Mouse (Mus musculus): ENCODE results near the gene Mrpl28. TPM values are rescaled to one million over a fixed set of nuclear protein-coding genes. Genes with fewer than 3 reads are reported as not detected.
"Not testable (repeated sequence)": the region's sequence is repeated elsewhere in the genome, so short reads cannot be mapped to it uniquely, and the experiment has no call there.

The Mrpl28 gene
- polyA plus RNA-seq, 1 experiment from 2014 or later, result 170 TPM

DNA sequence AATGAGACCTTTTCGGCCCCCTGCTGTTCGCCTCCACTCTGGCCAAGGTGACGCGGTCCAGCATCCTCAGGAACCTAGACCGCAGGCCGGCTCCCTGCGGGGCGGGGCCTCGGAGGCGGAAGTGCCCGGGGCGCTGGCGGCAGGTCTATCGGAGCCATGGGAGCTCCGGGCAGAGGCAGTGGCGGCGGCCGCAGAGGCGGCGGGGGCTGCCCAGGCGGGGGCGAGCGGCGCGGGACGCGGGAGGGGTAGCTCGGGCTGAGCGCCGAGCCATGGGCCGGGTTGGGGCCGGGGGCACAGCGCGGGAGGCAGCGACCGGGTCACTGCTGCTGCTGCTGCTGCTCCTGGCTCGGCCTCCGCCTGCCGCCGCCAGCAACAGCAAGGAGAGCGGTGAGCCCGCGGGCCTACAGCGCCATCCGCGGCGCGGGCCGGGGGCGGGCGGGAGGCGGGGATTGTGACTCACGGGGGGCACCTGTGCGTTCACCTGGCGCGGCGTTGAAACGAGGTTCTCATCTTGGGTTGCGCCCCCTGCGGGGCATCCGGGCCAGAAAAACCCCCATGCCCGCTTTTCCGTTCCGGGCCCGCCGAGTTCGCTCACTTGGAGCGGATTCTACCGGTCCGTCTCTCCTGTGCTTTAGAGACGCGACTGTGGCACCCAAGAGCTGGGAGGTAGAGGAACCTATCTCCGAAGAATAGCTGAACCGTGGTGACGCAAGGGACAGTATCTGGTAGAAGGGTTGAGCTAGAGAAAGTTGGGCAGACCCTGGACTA is 9.9 kb upstream of the Mrpl28 start, which contains the start of gene Tmem8:
Tmem8 (plus strand) TSS at position 119 of the 768 bp plus-strand sequence.
- peak within 1 kb of the TSS; percentile 70 for H3K4me3 ChIP-seq (replicated peaks; ENCODE audit: low read depth, low read length)
- H3K27ac ChIP-seq (replicated peaks; ENCODE audit: low read depth, low read length), result 0 out of 2 replicates have a peak within 1 kb of the TSS, but pooled peaks have one; percentile 41
- H3K9ac ChIP-seq (replicated peaks; ENCODE audit: low read length), result peak within 1 kb of the TSS; percentile 83
- peak; percentile 82 for DNase-seq
- WGBS, result under 1% methylated on average over 68 of the region's 75 CpGs
- H3K27me3 ChIP-seq (ENCODE audit: control insufficient read depth, insufficient read depth, low read length), result peaks cover 43% of the 10 kb centered on the region
- peak within 1 kb of the TSS; percentile 92 for H3K4me2 ChIP-seq (ENCODE audit: low read length)
- ATAC-seq (ENCODE audit: low FRiP score, low TSS enrichment), result peak; percentile 63
- no peaks in the 10 kb centered on the region for H3K36me3 ChIP-seq (ENCODE audit: control insufficient read depth, insufficient read depth, low read length)
- no peaks in the 10 kb centered on the region for H3K9me3 ChIP-seq (ENCODE audit: control insufficient read depth, low read length)
- H3K4me1 ChIP-seq (ENCODE audit: control insufficient read depth, insufficient read depth, low read length), result peaks cover 7% of the 10 kb centered on the region

DNA sequence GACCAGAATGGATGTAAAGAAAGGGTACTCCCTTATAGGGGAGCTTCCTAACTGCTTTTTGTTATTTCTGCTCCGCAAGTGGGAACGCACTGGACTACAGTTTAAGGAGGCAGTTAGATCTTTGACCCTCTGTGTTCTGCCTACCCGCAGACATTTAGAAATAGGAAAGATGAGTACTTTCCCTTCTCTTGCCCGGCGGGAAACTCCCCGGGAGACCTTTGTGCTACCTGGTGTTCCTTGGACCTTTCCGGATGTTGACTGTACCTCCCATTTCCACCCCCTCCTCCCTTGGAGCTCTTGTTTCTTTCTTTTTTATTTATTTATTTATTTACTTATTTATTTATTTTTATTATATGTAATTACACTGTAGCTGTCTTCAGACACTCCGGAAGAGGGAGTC is 9.2 kb upstream of the Mrpl28 start:
- H3K9me3 ChIP-seq (ENCODE audit: control insufficient read depth, low read length), result no peaks in the 10 kb centered on the region
- ATAC-seq (ENCODE audit: low FRiP score, low TSS enrichment), result no peak
- H3K4me1 ChIP-seq (ENCODE audit: control insufficient read depth, insufficient read depth, low read length), result peaks cover 7% of the 10 kb centered on the region
- peak overlapping the region; percentile 70 for H3K4me3 ChIP-seq (replicated peaks; ENCODE audit: low read depth, low read length)
- H3K4me2 ChIP-seq (ENCODE audit: low read length), result peak overlapping the region; percentile 92
- no peaks in the 10 kb centered on the region for H3K36me3 ChIP-seq (ENCODE audit: control insufficient read depth, insufficient read depth, low read length)
- peaks cover 49% of the 10 kb centered on the region for H3K27me3 ChIP-seq (ENCODE audit: control insufficient read depth, insufficient read depth, low read length)
- H3K27ac ChIP-seq (replicated peaks; ENCODE audit: low read depth, low read length), result no peak overlapping the region
- DNase-seq, result no peak
- 9% methylated on average over 8 of the region's 8 CpGs for WGBS
- peak overlapping the region; percentile 83; the same call in 1 of the 2 replicates for H3K9ac ChIP-seq (replicated peaks; ENCODE audit: low read length)

DNA sequence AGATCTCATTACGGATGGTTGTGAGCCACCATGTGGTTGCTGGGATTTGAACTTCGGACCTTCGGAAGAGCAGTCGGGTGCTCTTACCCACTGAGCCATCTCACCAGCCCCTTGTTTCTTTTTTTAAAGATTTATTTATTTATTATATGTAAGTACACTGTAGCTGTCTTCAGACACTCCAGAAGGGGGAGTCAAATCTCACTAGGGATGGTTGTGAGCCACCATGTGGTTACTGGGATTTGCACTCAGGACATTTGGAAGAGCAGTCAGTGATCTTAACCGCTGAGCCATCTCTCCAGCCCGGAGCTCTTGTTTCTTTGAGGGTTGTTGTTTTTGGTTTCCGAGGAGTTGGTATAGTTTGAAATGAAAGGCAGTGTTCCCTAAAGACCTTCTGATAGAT is 8.8 kb upstream of the Mrpl28 start:
- H3K27me3 ChIP-seq (ENCODE audit: control insufficient read depth, insufficient read depth, low read length), result peaks cover 49% of the 10 kb centered on the region
- not testable (repeated sequence) for H3K36me3 ChIP-seq (ENCODE audit: control insufficient read depth, insufficient read depth, low read length); H3K27ac ChIP-seq (replicated peaks; ENCODE audit: low read depth, low read length); H3K4me3 ChIP-seq (replicated peaks; ENCODE audit: low read depth, low read length); H3K4me2 ChIP-seq (ENCODE audit: low read length); DNase-seq; H3K4me1 ChIP-seq (ENCODE audit: control insufficient read depth, insufficient read depth, low read length); H3K9me3 ChIP-seq (ENCODE audit: control insufficient read depth, low read length); ATAC-seq (ENCODE audit: low FRiP score, low TSS enrichment); H3K9ac ChIP-seq (replicated peaks; ENCODE audit: low read length)
- WGBS, result 68% methylated on average over 7 of the region's 7 CpGs

DNA sequence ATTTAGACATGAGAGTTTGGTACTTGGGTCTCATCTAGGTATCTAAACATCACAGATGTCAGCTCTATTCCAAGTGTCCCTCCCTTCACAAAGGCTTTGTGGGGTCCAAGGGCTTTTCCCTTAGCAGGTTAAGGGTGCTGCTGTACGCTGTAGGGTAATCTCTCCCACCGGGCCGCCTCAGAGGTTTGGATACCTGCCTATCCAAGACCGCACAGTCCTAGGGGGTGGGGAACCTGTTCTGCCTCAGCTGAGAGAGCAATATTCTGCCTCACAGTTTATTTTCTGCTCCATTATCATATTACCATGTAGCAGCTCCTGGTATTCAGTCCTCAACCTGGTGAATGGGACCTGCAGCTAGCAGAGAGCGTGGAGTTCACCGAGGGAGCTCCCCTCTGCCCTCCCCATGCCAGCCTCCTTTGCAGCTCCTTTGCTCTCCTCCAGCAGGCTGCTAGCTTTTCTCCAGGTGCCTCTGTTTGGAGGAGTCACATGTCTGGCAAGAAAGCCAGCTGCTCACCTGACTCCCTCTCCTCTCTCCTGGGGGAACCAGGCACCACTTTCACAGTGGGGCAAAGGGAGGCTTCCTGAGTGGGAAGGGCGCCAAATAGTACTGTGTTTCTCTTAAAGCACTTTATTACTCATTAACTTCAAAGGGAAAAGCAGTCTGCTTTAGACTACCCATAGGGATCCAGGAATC is 7.9 kb upstream of the Mrpl28 start:
- 84% methylated on average over 7 of the region's 7 CpGs for WGBS
- H3K27me3 ChIP-seq (ENCODE audit: control insufficient read depth, insufficient read depth, low read length), result peaks cover 49% of the 10 kb centered on the region
- no peak overlapping the region for H3K9ac ChIP-seq (replicated peaks; ENCODE audit: low read length)
- H3K4me1 ChIP-seq (ENCODE audit: control insufficient read depth, insufficient read depth, low read length), result peaks cover 7% of the 10 kb centered on the region
- no peaks in the 10 kb centered on the region for H3K9me3 ChIP-seq (ENCODE audit: control insufficient read depth, low read length)
- ATAC-seq (ENCODE audit: low FRiP score, low TSS enrichment), result no peak
- H3K4me2 ChIP-seq (ENCODE audit: low read length), result no peak overlapping the region
- no peak for DNase-seq
- no peak overlapping the region for H3K27ac ChIP-seq (replicated peaks; ENCODE audit: low read depth, low read length)
- H3K4me3 ChIP-seq (replicated peaks; ENCODE audit: low read depth, low read length), result no peak overlapping the region
- no peaks in the 10 kb centered on the region for H3K36me3 ChIP-seq (ENCODE audit: control insufficient read depth, insufficient read depth, low read length)

DNA sequence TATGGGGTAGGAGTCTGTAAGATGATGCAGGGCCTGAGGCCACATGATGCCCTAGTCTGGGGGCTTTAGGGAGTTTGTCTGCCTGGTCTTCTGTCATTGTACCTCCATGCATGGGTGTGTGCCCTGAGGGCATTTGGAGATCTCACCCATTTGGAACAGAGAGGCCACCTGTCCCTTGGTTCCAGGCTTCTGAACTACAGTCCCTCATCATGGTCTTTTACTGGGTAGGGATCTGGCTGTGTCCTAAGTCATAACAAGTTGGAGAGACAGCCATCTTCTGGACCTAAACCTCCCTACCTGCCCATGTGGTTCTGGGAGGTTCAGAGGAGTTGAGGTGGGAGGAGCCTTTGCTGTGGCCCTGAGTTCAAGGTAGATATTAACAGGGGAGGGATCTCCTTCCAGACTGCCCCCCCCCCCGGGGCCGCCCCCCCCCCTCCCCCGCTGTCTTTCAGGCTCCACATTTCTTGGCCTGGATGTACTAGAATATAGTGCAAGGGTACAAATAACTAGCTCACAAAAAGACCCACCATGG is 7.3 kb upstream of the Mrpl28 start:
- WGBS, result 80% methylated on average over 3 of the region's 3 CpGs
- H3K9me3 ChIP-seq (ENCODE audit: control insufficient read depth, low read length), result no peaks in the 10 kb centered on the region
- H3K4me1 ChIP-seq (ENCODE audit: control insufficient read depth, insufficient read depth, low read length), result peaks cover 5% of the 10 kb centered on the region
- H3K27me3 ChIP-seq (ENCODE audit: control insufficient read depth, insufficient read depth, low read length), result peaks cover 48% of the 10 kb centered on the region
- H3K36me3 ChIP-seq (ENCODE audit: control insufficient read depth, insufficient read depth, low read length), result no peaks in the 10 kb centered on the region
- H3K4me3 ChIP-seq (replicated peaks; ENCODE audit: low read depth, low read length), result no peak overlapping the region
- no peak overlapping the region for H3K27ac ChIP-seq (replicated peaks; ENCODE audit: low read depth, low read length)
- H3K4me2 ChIP-seq (ENCODE audit: low read length), result no peak overlapping the region
- ATAC-seq (ENCODE audit: low FRiP score, low TSS enrichment) (no peak), DNase-seq (no peak)
- H3K9ac ChIP-seq (replicated peaks; ENCODE audit: low read length), result no peak overlapping the region

DNA sequence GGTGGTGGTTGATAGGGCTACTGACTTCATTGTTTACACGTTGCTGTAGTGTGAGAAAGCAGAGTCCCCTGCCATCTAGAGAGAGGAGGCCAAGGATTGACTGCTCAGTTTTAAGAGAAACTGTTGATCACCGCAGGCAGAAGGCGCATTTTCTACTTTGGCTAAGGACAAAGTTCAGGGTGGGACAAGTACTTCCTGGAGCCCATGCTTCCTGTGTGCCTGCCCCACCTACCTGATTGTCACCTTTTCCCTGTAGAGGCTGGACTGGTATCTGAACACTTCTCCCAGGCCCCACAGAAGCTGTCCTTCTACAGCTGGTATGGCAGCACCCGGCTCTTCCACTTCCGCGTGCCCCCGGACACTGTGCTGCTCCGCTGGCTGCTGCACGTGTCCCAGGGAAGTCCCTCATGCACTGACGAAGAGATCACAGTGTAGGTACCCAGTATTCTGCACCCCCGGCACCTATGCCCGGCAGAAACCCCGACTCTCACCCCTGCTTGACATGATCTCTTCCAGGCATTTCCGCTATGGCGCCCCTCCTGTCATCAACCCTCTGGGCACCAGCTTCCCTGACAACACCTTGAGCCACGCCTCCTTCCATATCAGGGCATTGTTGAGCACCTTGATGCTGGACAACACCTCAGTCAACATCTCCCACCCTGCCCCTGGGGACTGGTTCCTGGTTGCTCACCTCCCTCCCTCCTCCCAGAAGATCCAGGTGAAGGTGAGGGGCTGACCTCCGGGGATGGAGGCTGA is 6.6 kb upstream of the Mrpl28 start:
- Histone ChIP-seq H3K36me3 (ENCODE audit: control insufficient read depth, insufficient read depth, low read length) (no peaks in the 10 kb centered on the region), H3K27ac (replicated peaks; ENCODE audit: low read depth, low read length) (no peak overlapping the region), H3K4me2 (ENCODE audit: low read length) (no peak overlapping the region), H3K27me3 (ENCODE audit: control insufficient read depth, insufficient read depth, low read length) (peaks cover 41% of the 10 kb centered on the region), H3K4me1 (ENCODE audit: control insufficient read depth, insufficient read depth, low read length) (peaks cover 5% of the 10 kb centered on the region), H3K9me3 (ENCODE audit: control insufficient read depth, low read length) (no peaks in the 10 kb centered on the region), H3K9ac (replicated peaks; ENCODE audit: low read length) (no peak overlapping the region), H3K4me3 (replicated peaks; ENCODE audit: low read depth, low read length) (no peak overlapping the region)
- 87% methylated on average over 17 of the region's 17 CpGs for WGBS
- DNase-seq (no peak), ATAC-seq (ENCODE audit: low FRiP score, low TSS enrichment) (no peak)

DNA sequence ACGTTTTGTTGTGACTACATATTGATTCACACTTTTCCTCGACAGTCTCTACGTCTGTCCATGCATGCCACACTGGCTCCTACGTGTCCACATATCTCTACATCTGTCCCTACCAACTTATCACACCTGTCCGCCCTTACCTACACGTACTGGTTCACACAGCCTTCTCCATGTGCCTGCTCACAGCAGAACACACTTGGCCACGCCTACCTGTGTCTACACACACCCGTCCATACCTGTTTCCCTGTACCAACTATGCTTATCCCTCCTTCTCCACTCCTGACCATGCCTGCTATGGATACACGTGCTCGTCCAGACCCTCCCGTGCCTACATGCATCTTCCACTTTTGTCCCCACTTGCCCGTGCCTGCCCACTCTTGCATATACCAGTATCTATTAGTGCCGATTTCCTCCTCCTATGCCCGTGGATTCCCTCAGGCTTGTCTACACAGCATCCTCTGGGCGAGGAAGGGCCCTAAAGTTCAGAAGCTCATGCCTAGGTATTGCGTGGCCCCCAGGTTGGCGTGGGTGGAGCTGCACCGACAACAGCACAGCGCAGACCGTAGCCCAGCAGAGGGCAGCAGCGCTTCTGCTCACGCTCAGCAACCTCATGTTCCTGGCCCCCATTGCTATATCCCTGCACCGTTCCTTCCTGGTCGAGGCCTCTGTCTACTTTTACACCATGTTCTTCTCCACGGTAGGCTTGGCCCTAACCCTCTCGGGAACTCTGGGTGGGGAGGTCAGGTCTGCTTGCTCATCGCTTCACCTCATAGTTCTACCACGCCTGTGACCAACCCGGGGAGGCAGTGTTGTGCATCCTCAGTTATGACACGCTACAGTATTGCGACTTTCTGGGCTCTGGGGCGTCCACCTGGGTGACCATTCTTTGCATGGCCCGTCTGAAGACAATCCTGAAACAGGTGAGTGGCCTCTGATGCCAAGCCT is 3.3 kb upstream of the Mrpl28 start:
- peak; percentile 82 for DNase-seq
- no peak overlapping the region for H3K4me2 ChIP-seq (ENCODE audit: low read length)
- no peak; the same call in 1 of the 2 replicates for ATAC-seq (ENCODE audit: low FRiP score, low TSS enrichment)
- H3K4me1 ChIP-seq (ENCODE audit: control insufficient read depth, insufficient read depth, low read length), result peaks cover 9% of the 10 kb centered on the region
- no peak overlapping the region for H3K9ac ChIP-seq (replicated peaks; ENCODE audit: low read length)
- H3K4me3 ChIP-seq (replicated peaks; ENCODE audit: low read depth, low read length), result no peak overlapping the region
- no peaks in the 10 kb centered on the region for H3K9me3 ChIP-seq (ENCODE audit: control insufficient read depth, low read length)
- no peak overlapping the region for H3K27ac ChIP-seq (replicated peaks; ENCODE audit: low read depth, low read length)
- H3K36me3 ChIP-seq (ENCODE audit: control insufficient read depth, insufficient read depth, low read length), result no peaks in the 10 kb centered on the region
- WGBS, result 47% methylated on average over 33 of the region's 33 CpGs
- H3K27me3 ChIP-seq (ENCODE audit: control insufficient read depth, insufficient read depth, low read length), result peaks cover 22% of the 10 kb centered on the region

Measured in midbrain, embryonic 14.5 days (tissue).